Mouse (Mus musculus) neutrophil, adult 5-6 weeks (primary cell): Measurements from ENCODE around the gene Efcab9. TPM values are rescaled to one million over a fixed set of nuclear protein-coding genes. Genes with fewer than 3 reads are reported as not detected.

Experiments
- ATAC-seq: fragments of 151-379, 151-347 bp; 2 replicates; pipeline ENCODE4 v1.8.0; 2017; ENCODE audit warnings: mild to moderate bottlenecking, moderate TSS enrichment; ENCODE audit not compliant: insufficient number of reproducible peaks, poor library complexity, low FRiP score, severe bottlenecking; ENCODE audit errors: extremely low read depth
- total RNA-seq: library from RNA; stranded (forward); fragments of 200-1000 nt; gene quantifications from 2 replicates; pipeline ENCODE4 v1.2.3, GENCODE M21; 2017

The Efcab9 gene
- 4.5 and 4.9 TPM in 2 replicates for total RNA-seq

DNA sequence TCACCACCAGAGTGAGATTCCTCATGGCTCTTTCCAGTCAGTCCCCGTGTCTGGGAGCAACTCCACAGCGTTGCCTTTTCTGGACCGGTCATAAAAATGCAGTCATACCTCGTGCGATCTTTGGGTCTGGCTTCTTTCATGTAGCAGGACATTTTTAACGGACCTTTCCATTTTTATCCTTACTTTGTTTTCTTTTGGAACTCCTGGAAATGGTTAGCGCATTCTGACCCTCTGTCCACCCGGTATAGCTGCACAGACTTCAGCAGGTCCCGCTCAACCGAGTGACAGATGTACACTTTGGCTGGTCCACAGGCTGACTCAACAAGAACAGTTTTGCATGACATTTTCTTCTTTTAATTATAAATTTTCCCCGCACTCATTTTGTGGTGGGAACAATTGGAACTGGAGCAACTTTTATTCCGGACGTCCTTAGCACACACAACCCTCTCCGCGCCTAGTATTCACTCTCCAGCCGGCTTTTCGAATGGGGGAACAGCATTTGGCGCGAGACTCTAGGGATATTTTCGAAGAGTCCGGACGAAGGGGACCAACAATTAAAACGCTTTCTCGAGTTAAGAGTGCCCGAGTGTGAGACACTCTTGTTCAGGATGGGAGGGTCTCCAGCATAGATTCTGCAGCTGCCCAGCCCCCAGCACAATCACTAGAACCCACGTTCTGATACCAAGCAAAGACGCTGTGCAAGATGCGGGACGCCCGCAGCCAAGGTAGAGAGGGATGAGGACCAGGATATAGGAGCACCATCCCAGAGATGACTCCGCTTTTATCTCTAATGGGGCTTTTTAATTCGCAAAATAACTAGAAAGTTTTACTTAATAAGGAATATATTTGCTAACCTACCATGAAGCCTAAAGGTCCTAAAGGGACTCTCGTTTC is at the start of gene Efcab9:
Efcab9 (minus strand) TSS at position 211 of the 894 bp plus-strand sequence.
- no peak for ATAC-seq

DNA sequence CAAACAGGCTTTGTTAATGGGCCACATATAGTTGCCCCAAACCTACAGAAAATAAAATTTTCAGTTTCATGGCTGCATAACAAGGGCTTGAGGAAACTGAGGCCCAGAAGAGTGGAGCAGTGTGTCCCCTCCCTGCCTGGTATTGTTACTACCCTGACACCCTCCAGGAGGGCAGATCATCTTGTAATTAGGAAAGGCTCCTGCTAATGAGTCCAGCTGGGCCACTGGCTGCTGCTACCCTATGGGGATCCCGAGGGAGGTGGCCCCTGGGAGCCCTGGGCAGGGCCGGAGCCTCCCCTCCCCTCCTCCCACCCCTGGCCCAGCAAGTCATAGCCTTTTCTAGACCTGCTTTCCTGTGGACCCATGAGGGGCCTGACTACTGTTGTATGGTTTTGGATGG is 49.1 kb upstream of the Efcab9 start:
- no peak for ATAC-seq

GRCm38 (mm10) chr11:32580305-32580947 is 48.5 kb upstream of the Efcab9 start:
- peak; percentile 92 for ATAC-seq

DNA sequence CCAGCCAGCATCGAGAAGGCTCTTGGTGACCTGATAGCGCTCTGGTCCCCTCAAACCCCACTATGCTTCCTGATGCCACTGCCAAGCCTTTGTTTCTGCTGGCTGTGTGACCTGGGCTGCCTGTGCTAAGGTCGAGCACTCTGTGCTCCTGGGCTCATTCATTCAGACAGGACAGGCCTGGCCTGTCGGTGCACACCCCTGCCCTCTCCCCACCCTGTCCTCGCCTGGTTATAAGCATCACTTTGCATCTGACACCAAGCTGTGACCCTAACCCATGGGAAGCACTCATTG is 44.8 kb upstream of the Efcab9 start:
- ATAC-seq, result no peak

- ATAC-seq, result no peak
Measured at GRCm38 (mm10) chr11:32575964-32576759, 44.3 kb upstream of the Efcab9 start.

DNA sequence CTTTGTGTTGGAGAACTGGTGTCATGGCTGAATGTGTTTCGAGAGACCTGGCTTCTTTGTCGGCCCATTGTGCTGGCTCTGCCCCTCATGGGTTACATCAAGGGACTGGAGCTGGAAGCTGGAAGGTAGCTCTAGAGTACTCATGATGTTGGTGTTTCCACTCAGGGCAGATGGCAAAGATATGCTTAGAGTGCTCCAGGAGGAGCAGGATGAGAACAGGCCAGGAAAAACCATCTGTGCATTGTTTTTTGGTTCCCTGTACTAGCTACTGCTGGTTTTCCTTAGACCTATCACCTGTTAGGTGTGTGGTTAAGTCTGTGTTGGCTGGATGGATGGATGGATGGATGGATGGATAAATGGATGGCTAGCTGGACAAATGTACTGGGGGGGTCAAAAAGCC is 41.8 kb upstream of the Efcab9 start:
- ATAC-seq, result no peak

DNA sequence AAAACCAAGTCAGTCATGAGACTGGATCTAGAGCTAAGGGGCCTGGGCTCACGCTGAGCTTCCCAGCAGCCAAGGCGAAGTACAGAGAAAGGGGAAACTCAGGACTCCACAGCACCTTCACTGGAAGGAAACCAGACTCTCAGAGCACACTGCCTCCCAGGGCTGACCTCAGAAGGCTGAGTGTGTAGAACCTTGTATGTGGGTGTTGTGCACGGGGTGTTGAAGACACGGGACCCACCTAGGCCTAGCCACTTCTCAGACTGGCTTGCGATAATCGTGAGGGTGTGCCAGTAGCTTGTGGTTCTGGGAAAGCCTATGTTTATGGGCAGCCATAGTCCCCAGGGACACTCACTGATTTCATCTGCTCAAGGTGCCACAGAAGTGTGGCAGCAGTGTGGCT is 39.2 kb upstream of the Efcab9 start:
- peak; percentile 31; the same call in 1 of the 2 replicates for ATAC-seq

GRCm38 (mm10) chr11:32568637-32569293 is 36.9 kb upstream of the Efcab9 start:
- no peak for ATAC-seq

GRCm38 (mm10) chr11:32568060-32568459 is 36.2 kb upstream of the Efcab9 start:
- ATAC-seq, result no peak

- ATAC-seq, result no peak
Measured at GRCm38 (mm10) chr11:32567000-32567855, 35.3 kb upstream of the Efcab9 start.

- ATAC-seq, result no peak
Measured at GRCm38 (mm10) chr11:32566184-32566583, 34.3 kb upstream of the Efcab9 start.

DNA sequence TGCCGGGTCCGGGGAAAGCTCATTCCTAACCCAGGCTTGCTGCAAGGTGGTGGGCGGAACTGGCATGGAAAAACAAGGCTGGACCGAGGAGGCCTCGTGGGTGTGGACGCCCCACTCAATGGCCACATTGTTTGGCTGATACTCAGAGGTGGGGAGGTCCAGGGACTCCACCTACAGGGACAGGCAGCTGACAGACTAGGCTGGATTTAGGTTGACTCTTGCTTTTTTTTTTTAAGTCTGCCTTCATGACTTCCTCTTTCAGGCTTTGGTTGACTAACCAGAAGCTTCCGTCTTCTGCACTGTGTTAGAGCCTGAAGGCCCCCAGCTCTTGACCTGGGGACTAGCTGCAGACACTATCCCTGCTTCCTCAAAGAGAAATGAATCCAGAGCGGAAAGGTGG is 33.2 kb upstream of the Efcab9 start:
- peak; percentile 77 for ATAC-seq

GRCm38 (mm10) chr11:32564629-32565028 is 32.7 kb upstream of the Efcab9 start:
- no peak for ATAC-seq

GRCm38 (mm10) chr11:32563660-32564059 is 31.8 kb upstream of the Efcab9 start:
- ATAC-seq, result peak; percentile 49

DNA sequence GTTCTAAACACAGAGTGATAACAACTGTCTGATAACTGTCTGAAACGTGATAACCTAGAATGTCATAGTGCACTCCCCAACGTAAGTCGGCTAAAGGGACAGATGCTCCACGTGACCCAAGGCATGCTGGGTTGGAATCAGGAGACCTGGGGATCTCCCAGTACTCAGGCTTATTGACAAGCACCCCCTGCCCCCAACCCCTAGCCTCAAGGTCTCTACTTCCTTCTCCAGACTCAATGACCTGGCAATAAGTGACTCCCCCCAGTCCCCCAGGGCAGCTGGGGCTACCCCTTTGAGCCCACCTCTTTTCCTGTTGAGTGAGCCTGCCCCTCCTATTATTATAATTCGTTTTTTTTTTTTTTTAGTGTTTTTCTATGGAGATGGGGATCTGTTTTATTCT is 30.8 kb upstream of the Efcab9 start:
- ATAC-seq, result no peak

DNA sequence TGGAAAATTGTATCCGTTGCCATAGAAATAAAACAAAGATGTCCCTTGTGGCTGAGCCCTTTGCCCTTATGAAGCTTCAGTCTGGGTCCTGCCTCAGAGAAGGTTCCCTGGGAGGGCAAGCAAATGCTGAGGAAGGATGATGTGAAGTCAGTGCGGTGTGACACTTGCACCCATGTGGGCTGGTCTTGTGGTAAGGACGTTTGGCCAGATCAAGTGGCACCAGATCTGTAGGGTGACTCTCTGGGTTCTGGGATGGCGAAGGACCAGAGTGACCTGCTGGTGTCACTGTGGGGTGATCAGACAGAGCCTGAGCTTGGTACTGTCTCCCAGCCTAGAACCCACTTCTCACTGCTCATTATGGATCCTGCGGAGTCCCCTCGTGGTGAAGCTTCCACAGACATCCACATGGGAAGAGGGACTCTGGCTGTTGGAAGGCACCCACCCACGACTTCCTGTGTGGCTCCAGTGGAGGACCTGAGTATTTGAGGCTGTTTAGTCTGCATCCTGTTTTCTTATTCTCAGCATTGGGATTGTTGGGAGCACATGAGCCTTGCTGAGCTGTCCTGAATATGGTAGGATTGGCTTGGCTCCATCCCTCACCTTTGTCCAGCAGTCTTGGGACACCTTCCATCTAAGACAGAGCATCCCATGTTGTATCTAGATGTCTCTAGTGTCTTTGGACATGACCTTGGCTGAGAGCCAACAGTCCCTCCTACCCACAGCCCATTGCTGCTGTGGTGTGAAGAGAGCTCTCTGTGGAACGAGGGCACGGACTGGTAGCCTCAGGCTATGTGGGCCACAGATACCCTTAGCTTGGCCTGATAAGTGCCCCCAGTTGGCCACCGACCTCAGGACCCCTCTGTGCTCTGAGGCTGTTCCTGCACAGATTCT is 29.8 kb upstream of the Efcab9 start:
- no peak for ATAC-seq

DNA sequence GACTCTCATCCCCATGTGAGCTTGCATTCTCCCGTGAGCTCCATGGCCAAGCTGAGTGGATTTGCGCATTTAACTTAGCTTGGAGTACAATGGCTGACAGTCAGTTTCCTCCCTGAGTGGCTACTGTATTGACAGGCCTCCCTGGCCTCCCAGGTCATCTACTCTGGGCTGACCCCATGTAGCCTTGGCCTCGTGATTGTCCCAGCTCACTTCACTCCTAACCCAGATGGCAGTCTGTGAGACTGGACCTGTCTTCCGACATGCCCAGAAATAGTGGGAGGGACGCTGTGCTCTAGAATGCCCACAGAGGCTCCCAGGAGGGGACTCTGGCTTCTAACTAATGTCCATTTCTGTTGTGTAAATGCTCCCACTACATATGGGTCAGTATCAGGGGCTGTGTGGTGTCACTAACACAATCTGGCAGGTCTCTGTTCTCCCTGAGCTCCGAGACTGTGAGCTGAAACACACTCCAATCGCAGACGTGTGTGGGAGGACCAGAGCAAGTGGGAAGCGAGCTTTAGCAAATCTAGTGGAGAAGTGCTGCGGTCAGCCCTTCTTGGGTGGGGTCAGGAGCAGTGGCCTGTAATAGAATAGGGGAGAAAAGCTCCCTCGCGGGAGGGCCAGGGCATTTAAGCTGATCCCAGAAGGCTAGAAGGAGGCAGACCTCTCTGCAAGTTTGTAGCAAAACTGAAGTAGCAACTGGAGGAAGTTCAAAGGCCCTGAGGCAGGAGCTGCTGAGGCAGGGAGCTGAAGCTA is 28.3 kb upstream of the Efcab9 start:
- no peak for ATAC-seq
